Mouse (Mus musculus): ENCODE measurements at regions not wholly inside any gene's neighbourhood (a gene's known extent, or its start where the extent isn't known, plus 50 kb on each side); places are given as distances from the start of the nearest gene placed in this dataset.

- no peak for DNase-seq (ENCODE audit: low read depth)
Measured at GRCm38 (mm10) chr19:21012391-21012790, 58.4 kb upstream of the Tmc1 start.

GRCm38 (mm10) chr19:21009607-21010006 is 55.6 kb upstream of the Tmc1 start:
- peak; percentile 86 for DNase-seq (ENCODE audit: low read depth)

GRCm38 (mm10) chr19:21004411-21004810 is 50.4 kb upstream of the Tmc1 start:
- no peak for DNase-seq (ENCODE audit: low read depth)
